In the genomic region with DNA sequence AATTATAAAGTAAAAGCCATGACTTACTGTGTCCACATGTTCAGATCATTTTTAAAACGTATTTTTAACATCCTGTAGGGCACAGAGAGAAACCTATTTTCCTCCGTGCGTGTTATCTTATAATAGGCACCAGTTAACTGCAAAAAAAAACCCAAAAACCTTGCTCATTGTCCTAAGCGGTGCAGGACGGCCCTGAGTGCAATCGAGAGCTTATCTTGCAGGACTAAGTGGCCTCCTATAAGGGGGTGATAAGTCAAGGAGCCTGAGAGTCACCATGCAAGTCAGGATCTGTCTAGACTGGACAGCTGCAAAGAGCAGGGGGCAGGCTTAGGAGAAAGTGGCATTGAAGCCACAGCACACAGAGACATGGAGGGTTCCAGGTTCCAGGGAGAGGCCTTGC, we compare ENCODE assay signal across 11 mouse cellular contexts. TPM values are rescaled to one million over a fixed set of nuclear protein-coding genes. Genes with fewer than 3 reads are reported as not detected.
DNase-seq lines count a peak whose midpoint lies in the region; ATAC-seq and TF ChIP-seq lines count a peak whose summit lies in the region.
"Had no signal": no experiment of that assay in that cellular context is flagged by ENCODE, and none has a peak within 500 bp of the region (broad histone marks: within the 10 kb centered on the region; RNA-seq: fewer than 3 reads in every experiment).

No protein-coding gene starts in this region.

- H3K36me3 ChIP-seq in E14TG2a.4 (ENCODE audit: insufficient read depth, low read length) (peaks cover 100% of the 10 kb centered on the region), MEL (ENCODE audit: control insufficient read depth in 1 of 2, insufficient read depth in 2 of 2, low read length in 2 of 2) (peaks cover 56 to 72% of the 10 kb centered on the region in 2 experiments)
- peaks cover 58% of the 10 kb centered on the region for H3K36me3 ChIP-seq in hindbrain, embryonic 15.5 days

- H3K27me3 ChIP-seq in E14TG2a.4 (ENCODE audit: insufficient read depth, low read length) = no peaks in the 10 kb centered on the region
- H3K27me3 ChIP-seq in MEL (ENCODE audit: control insufficient read depth in 1 of 2, insufficient read depth in 2 of 2, low read length in 2 of 2) = no peaks in the 10 kb centered on the region
- H3K27me3 ChIP-seq in hindbrain, embryonic 15.5 days = no peaks in the 10 kb centered on the region

- peak overlapping the region; percentile 21 for H3K27ac ChIP-seq in MEL (ENCODE audit: control insufficient read depth, low read depth, low read length)
- H3K27ac ChIP-seq in hindbrain, embryonic 15.5 days (replicated peaks) = no peak overlapping the region

- H3K79me2 ChIP-seq in MEL (ENCODE audit: control insufficient read depth, insufficient read depth, low read length, poor library complexity) = peaks cover 49% of the 10 kb centered on the region

- TF ChIP-seq RAD21 in MEL (IDR thresholded peaks at IDR 0.05; ENCODE audit: low read depth, low read length) = no peak

- WGBS in hindbrain, embryonic 15.5 days = 72% methylated on average over 6 of the region's 6 CpGs

- H3K9ac ChIP-seq in MEL (ENCODE audit: control insufficient read depth, low read depth, low read length, poor library complexity, severe bottlenecking) = peak overlapping the region; percentile 10
- peak overlapping the region; percentile 17 for H3K9ac ChIP-seq in hindbrain, embryonic 15.5 days

- TF ChIP-seq CTCF in E14TG2a.4 (conservative IDR thresholded peaks at IDR 0.05; ENCODE audit: low read length) (no peak), MEL (IDR thresholded peaks at IDR 0.05 in 2 of 3, conservative IDR thresholded peaks at IDR 0.05 in 1 of 3; ENCODE audit: control insufficient read depth in 1 of 3, insufficient read depth in 1 of 3, low read depth in 2 of 3, low read length in 3 of 3, poor library complexity in 1 of 3, severe bottlenecking in 1 of 3) (no peak)

- H3K4me2 ChIP-seq in hindbrain, embryonic 15.5 days = peak overlapping the region; percentile 93

- H3K4me1 ChIP-seq in E14TG2a.4 (replicated peaks; ENCODE audit: low read depth, low read length) (peaks cover 91% of the 10 kb centered on the region), MEL (ENCODE audit: control insufficient read depth in 1 of 2, insufficient read depth in 2 of 2, low read length in 2 of 2) (peaks cover 4 to 63% of the 10 kb centered on the region in 2 experiments)
- H3K4me1 ChIP-seq in hindbrain, embryonic 15.5 days (replicated peaks) = peaks cover 88% of the 10 kb centered on the region

- H3K9me3 ChIP-seq in E14TG2a.4 (ENCODE audit: low read length) = no peaks in the 10 kb centered on the region
- no peaks in the 10 kb centered on the region for H3K9me3 ChIP-seq in MEL (replicated peaks; ENCODE audit: insufficient read depth, low read length)
- no peaks in the 10 kb centered on the region for H3K9me3 ChIP-seq in hindbrain, embryonic 15.5 days

- DNase-seq in MEL (ENCODE audit: low read depth, low spot score) = peak; percentile 57
- DNase-seq in urinary bladder, postnatal 36 days (ENCODE audit: low spot score in 2 of 2) = no peak
- DNase-seq in adrenal gland, postnatal 25 days = no peak
- DNase-seq in layer of hippocampus, postnatal 14 days (ENCODE audit: low spot score in 2 of 2) = no peak
- DNase-seq: cerebellum, postnatal 36 days; heart, postnatal 14 days; lung, postnatal 14 days; spleen, adult 18-20 months had no signal

- TF ChIP-seq EP300 in MEL (IDR thresholded peaks at IDR 0.05; ENCODE audit: low read depth in 1 of 2, low read length in 2 of 2) = peak; percentile 58 to 73

- no peak for ATAC-seq in hindbrain, embryonic 15.5 days (ENCODE audit: low FRiP score, low read depth)
- peak; percentile 34 for ATAC-seq in megakaryocyte-erythroid progenitor cell, adult 5-6 weeks (replicated peaks; ENCODE audit: low FRiP score, low TSS enrichment, poor library complexity, severe bottlenecking)

- H3K4me3 ChIP-seq in E14TG2a.4 (replicated peaks; ENCODE audit: low read length) (0 out of 2 replicates have a peak overlapping the region, but pooled peaks have one; percentile 14), MEL (ENCODE audit: control insufficient read depth in 1 of 2, insufficient read depth in 1 of 2, low read depth in 2 of 2, low read length in 2 of 2) (peak overlapping the region in 1 of 2 experiments; percentile 18; a peak in 1 of 4 replicates)
- H3K4me3 ChIP-seq in hindbrain, embryonic 15.5 days = peak overlapping the region; percentile 15

- no peak for TF ChIP-seq POLR2A in MEL (IDR thresholded peaks at IDR 0.05; ENCODE audit: control insufficient read depth in 1 of 2, insufficient read depth in 1 of 2, low read depth in 1 of 2, low read length in 2 of 2, poor library complexity in 1 of 2)

TF ChIP-seq in MEL, 35 proteins besides CTCF, POLR2A, EP300 and RAD21:
- TF ChIP-seq CHD1 (IDR thresholded peaks at IDR 0.05; ENCODE audit: low read depth, low read length) (0 out of 2 replicates have a peak, but pooled peaks have one; percentile 48), ETS1 (IDR thresholded peaks at IDR 0.05; ENCODE audit: low read depth, low read length) (peak; percentile 32; the same call in 1 of the 2 replicates), RCOR1 (IDR thresholded peaks at IDR 0.05; ENCODE audit: low read depth, low read length) (0 out of 2 replicates have a peak, but pooled peaks have one; percentile 22), NRF1 (IDR thresholded peaks at IDR 0.05; ENCODE audit: insufficient read depth, low read depth, low read length, poor library complexity, severe bottlenecking) (no peak), MXI1 (IDR thresholded peaks at IDR 0.05; ENCODE audit: low read depth, low read length) (no peak), HCFC1 (IDR thresholded peaks at IDR 0.05; ENCODE audit: low read depth, low read length) (no peak), ZNF384 (IDR thresholded peaks at IDR 0.05; ENCODE audit: low read depth, low read length) (peak; percentile 57), TCF12 (IDR thresholded peaks at IDR 0.05; ENCODE audit: low read depth, low read length) (peak; percentile 32; the same call in 1 of the 2 replicates), MAFK (IDR thresholded peaks at IDR 0.05; ENCODE audit: borderline replicate concordance, low read depth, low read length) (0 out of 2 replicates have a peak, but pooled peaks have one; percentile 9), ZMIZ1 (IDR thresholded peaks at IDR 0.05; ENCODE audit: low read depth, low read length) (0 out of 2 replicates have a peak, but pooled peaks have one; percentile 21), GABPA (IDR thresholded peaks at IDR 0.05; ENCODE audit: low read depth, low read length) (no peak), MYB (IDR thresholded peaks at IDR 0.05; ENCODE audit: low read depth, low read length) (peak; percentile 36; the same call in 1 of the 2 replicates), SIN3A (IDR thresholded peaks at IDR 0.05; ENCODE audit: low read length) (peak; percentile 59; the same call in 1 of the 2 replicates)

RNA-seq across cellular contexts. Expression of a gene that starts 6.4 kb away (rescaled TPM):
- total RNA-seq in MEL (2012; rRNA removed) = 392 and 554 TPM in 2 replicates
- polyA plus RNA-seq in MEL (2012; ENCODE audit: insufficient read depth in 1 of 2, insufficient read length in 2 of 2, low read depth in 1 of 2, low replicate concordance in 2 of 2, missing spikeins in 1 of 2) = 100 to 1,000 TPM in 1 of 2 experiments, 10 to 100 TPM in 1; 47.4 to 593 TPM
- polyA plus RNA-seq in hindbrain, embryonic 15.5 days (2015; fragmentation: Nextera tagmentation; extraction: Ambion mirVana) = 288 and 295 TPM in 2 replicates
- total RNA-seq in megakaryocyte-erythroid progenitor cell, adult 5-6 weeks (2014; fragmentation: Nextera tagmentation) = 56.2 and 62.2 TPM in 2 replicates
- 71.9 and 90.7 TPM in 2 replicates for total RNA-seq in megakaryocyte-erythroid progenitor cell, adult 5-6 weeks (2017)
- 749 and 764 TPM in 2 replicates for total RNA-seq in adrenal gland, postnatal 25 days (2021)
- total RNA-seq in layer of hippocampus, postnatal 14 days (2021) = 100 to 1,000 TPM; 702 to 713 TPM

RNA-seq across cellular contexts. Expression of a gene that starts 33.0 kb away (rescaled TPM):
- 0.16 and 0.31 TPM in 2 replicates for total RNA-seq in MEL (2012; rRNA removed)
- under 1 TPM in 1 of 2 experiments, not detected in 1; 0.36 TPM for polyA plus RNA-seq in MEL (2012; ENCODE audit: insufficient read depth in 1 of 2, insufficient read length in 2 of 2, low read depth in 1 of 2, low replicate concordance in 2 of 2, missing spikeins in 1 of 2)
- 0.10 and 0.12 TPM in 2 replicates for polyA plus RNA-seq in hindbrain, embryonic 15.5 days (2015; fragmentation: Nextera tagmentation; extraction: Ambion mirVana)
- 0.69 and 2.1 TPM in 2 replicates for total RNA-seq in megakaryocyte-erythroid progenitor cell, adult 5-6 weeks (2014; fragmentation: Nextera tagmentation)
- total RNA-seq in megakaryocyte-erythroid progenitor cell, adult 5-6 weeks (2017) = 0.38 TPM in 1 of 2 replicates, not detected in the other
- total RNA-seq in adrenal gland, postnatal 25 days (2021) = 5.5 and 6.4 TPM in 2 replicates
- total RNA-seq in layer of hippocampus, postnatal 14 days (2021) = 1 to 10 TPM; 2.5 to 2.6 TPM
